Mouse (Mus musculus): Measurements from ENCODE around the gene Mapk10. TPM values are rescaled to one million over a fixed set of nuclear protein-coding genes. Genes with fewer than 3 reads are reported as not detected.
A peak's percentile ranks its signal among the peaks of the same experiment; 100 is the strongest.

Mapk10 gene
- polyA plus RNA-seq, 1 experiment from 2014 or later = 86.2 TPM

- Histone ChIP-seq H3K4me3 (no peak overlapping the region), H3K9ac (no peak overlapping the region), H3K9me3 (no peaks in the 10 kb centered on the region), H3K27ac (replicated peaks) (peak overlapping the region; percentile 58), H3K4me2 (no peak overlapping the region), H3K27me3 (no peaks in the 10 kb centered on the region), H3K36me3 (no peaks in the 10 kb centered on the region), H3K4me1 (replicated peaks) (peaks cover 29% of the 10 kb centered on the region)
- no peak for ATAC-seq (ENCODE audit: low FRiP score, low read depth)
- 61% methylated on average over 7 of the region's 7 CpGs for WGBS
Observed at GRCm38 (mm10) chr5:103022504-103023172, 188.5 kb downstream of the Mapk10 start.

- Histone ChIP-seq H3K27me3 (no peaks in the 10 kb centered on the region), H3K36me3 (no peaks in the 10 kb centered on the region), H3K4me1 (replicated peaks) (peaks cover 29% of the 10 kb centered on the region), H3K4me2 (no peak overlapping the region), H3K9ac (no peak overlapping the region), H3K27ac (replicated peaks) (peak overlapping the region; percentile 58), H3K4me3 (no peak overlapping the region), H3K9me3 (no peaks in the 10 kb centered on the region)
- ATAC-seq (ENCODE audit: low FRiP score, low read depth) = peak; percentile 65; the same call in 1 of the 2 replicates
- 52% methylated on average over 8 of the region's 8 CpGs for WGBS
Observed at GRCm38 (mm10) chr5:103021479-103021878, 189.7 kb downstream of the Mapk10 start.

- Histone ChIP-seq H3K4me3 (no peak overlapping the region), H3K9me3 (no peaks in the 10 kb centered on the region), H3K9ac (no peak overlapping the region), H3K4me2 (no peak overlapping the region), H3K27ac (replicated peaks) (no peak overlapping the region), H3K27me3 (no peaks in the 10 kb centered on the region), H3K36me3 (no peaks in the 10 kb centered on the region), H3K4me1 (replicated peaks) (peaks cover 29% of the 10 kb centered on the region)
- peak; percentile 53; the same call in 1 of the 2 replicates for ATAC-seq (ENCODE audit: low FRiP score, low read depth)
- 15% methylated on average over 3 of the region's 3 CpGs for WGBS
Observed at GRCm38 (mm10) chr5:103020954-103021353, 190.2 kb downstream of the Mapk10 start.

GRCm38 (mm10) chr5:103020127-103020526 lies 191.0 kb downstream of the Mapk10 start:
- Histone ChIP-seq H3K4me1 (replicated peaks) (peaks cover 29% of the 10 kb centered on the region), H3K27ac (replicated peaks) (no peak overlapping the region), H3K4me3 (no peak overlapping the region), H3K27me3 (no peaks in the 10 kb centered on the region), H3K9ac (no peak overlapping the region), H3K36me3 (no peaks in the 10 kb centered on the region), H3K9me3 (no peaks in the 10 kb centered on the region), H3K4me2 (no peak overlapping the region)
- ATAC-seq (ENCODE audit: low FRiP score, low read depth) = no peak
- 68% methylated on average over 5 of the region's 5 CpGs for WGBS

- no peak overlapping the region for H3K9ac ChIP-seq
- H3K4me2 ChIP-seq = no peak overlapping the region
- ATAC-seq (ENCODE audit: low FRiP score, low read depth) = no peak
- WGBS = 80% methylated on average over 7 of the region's 7 CpGs
- no peak overlapping the region for H3K4me3 ChIP-seq
- H3K36me3 ChIP-seq = no peaks in the 10 kb centered on the region
- no peak overlapping the region for H3K27ac ChIP-seq (replicated peaks)
- no peaks in the 10 kb centered on the region for H3K9me3 ChIP-seq
- peaks cover 27% of the 10 kb centered on the region for H3K4me1 ChIP-seq (replicated peaks)
- H3K27me3 ChIP-seq = no peaks in the 10 kb centered on the region
Observed at GRCm38 (mm10) chr5:103017637-103018036, 193.5 kb downstream of the Mapk10 start.

GRCm38 (mm10) chr5:103014309-103014708 lies 196.8 kb downstream of the Mapk10 start:
- Histone ChIP-seq H3K27ac (replicated peaks) (peak overlapping the region; percentile 31), H3K9me3 (no peaks in the 10 kb centered on the region), H3K27me3 (no peaks in the 10 kb centered on the region), H3K4me2 (no peak overlapping the region), H3K4me1 (replicated peaks) (peaks cover 10% of the 10 kb centered on the region; the same call in 1 of the 2 replicates), H3K36me3 (no peaks in the 10 kb centered on the region), H3K4me3 (no peak overlapping the region), H3K9ac (no peak overlapping the region)
- ATAC-seq (ENCODE audit: low FRiP score, low read depth) = peak; percentile 20; the same call in 1 of the 2 replicates
- 65% methylated on average over 4 of the region's 4 CpGs for WGBS

GRCm38 (mm10) chr5:103008894-103009293 lies 202.2 kb downstream of the Mapk10 start:
- H3K4me1 ChIP-seq (replicated peaks) = no peaks in the 10 kb centered on the region
- ATAC-seq (ENCODE audit: low FRiP score, low read depth) = no peak
- H3K9ac ChIP-seq = no peak overlapping the region

GRCm38 (mm10) chr5:103002116-103002515 lies 209.0 kb downstream of the Mapk10 start:
- no peak for ATAC-seq (ENCODE audit: low FRiP score, low read depth)

More at GRCm38 (mm10) chr5:103008894-103009293, 202.2 kb downstream of the Mapk10 start:
- 0 out of 2 replicates have a peak overlapping the region, but pooled peaks have one; percentile 34 for H3K27ac ChIP-seq (replicated peaks)
- H3K27me3 ChIP-seq = no peaks in the 10 kb centered on the region
- H3K4me2 ChIP-seq = no peak overlapping the region
- 63% methylated on average over 4 of the region's 4 CpGs for WGBS
- H3K36me3 ChIP-seq = no peaks in the 10 kb centered on the region
- no peaks in the 10 kb centered on the region for H3K9me3 ChIP-seq
- H3K4me3 ChIP-seq = no peak overlapping the region

GRCm38 (mm10) chr5:103000572-103000971 lies 210.6 kb downstream of the Mapk10 start:
- 84% methylated on average over 6 of the region's 6 CpGs for WGBS
- H3K4me1 ChIP-seq (replicated peaks) = no peaks in the 10 kb centered on the region

More at GRCm38 (mm10) chr5:103002116-103002515, 209.0 kb downstream of the Mapk10 start:
- Histone ChIP-seq H3K9me3 (no peaks in the 10 kb centered on the region), H3K27ac (replicated peaks) (no peak overlapping the region), H3K9ac (no peak overlapping the region), H3K36me3 (no peaks in the 10 kb centered on the region), H3K4me2 (no peak overlapping the region), H3K4me1 (replicated peaks) (no peaks in the 10 kb centered on the region), H3K4me3 (no peak overlapping the region), H3K27me3 (no peaks in the 10 kb centered on the region)
- WGBS = 62% methylated on average over 7 of the region's 7 CpGs

GRCm38 (mm10) chr5:102998524-102998923 lies 212.6 kb downstream of the Mapk10 start:
- Histone ChIP-seq H3K27ac (replicated peaks) (no peak overlapping the region), H3K4me2 (no peak overlapping the region), H3K9me3 (no peaks in the 10 kb centered on the region), H3K9ac (no peak overlapping the region), H3K27me3 (no peaks in the 10 kb centered on the region), H3K36me3 (no peaks in the 10 kb centered on the region), H3K4me1 (replicated peaks) (no peaks in the 10 kb centered on the region), H3K4me3 (no peak overlapping the region)
- WGBS = 74% methylated on average over 7 of the region's 7 CpGs
- ATAC-seq (ENCODE audit: low FRiP score, low read depth) = no peak

More at GRCm38 (mm10) chr5:103000572-103000971, 210.6 kb downstream of the Mapk10 start:
- H3K27ac ChIP-seq (replicated peaks) = no peak overlapping the region
- no peak overlapping the region for H3K9ac ChIP-seq
- no peaks in the 10 kb centered on the region for H3K9me3 ChIP-seq
- H3K27me3 ChIP-seq = no peaks in the 10 kb centered on the region
- no peak overlapping the region for H3K4me2 ChIP-seq
- H3K4me3 ChIP-seq = no peak overlapping the region
- ATAC-seq (ENCODE audit: low FRiP score, low read depth) = no peak
- no peaks in the 10 kb centered on the region for H3K36me3 ChIP-seq

GRCm38 (mm10) chr5:102997907-102998306 lies 213.2 kb downstream of the Mapk10 start:
- no peak overlapping the region for H3K4me3 ChIP-seq
- H3K4me2 ChIP-seq = no peak overlapping the region
- no peak overlapping the region for H3K9ac ChIP-seq
- 90% methylated on average over 11 of the region's 11 CpGs for WGBS
- no peaks in the 10 kb centered on the region for H3K4me1 ChIP-seq (replicated peaks)
- H3K27ac ChIP-seq (replicated peaks) = no peak overlapping the region
- H3K27me3 ChIP-seq = no peaks in the 10 kb centered on the region
- no peak for ATAC-seq (ENCODE audit: low FRiP score, low read depth)
- H3K9me3 ChIP-seq = no peaks in the 10 kb centered on the region
- H3K36me3 ChIP-seq = no peaks in the 10 kb centered on the region

- WGBS = 90% methylated on average over 7 of the region's 7 CpGs
- H3K9me3 ChIP-seq = no peaks in the 10 kb centered on the region
- no peak overlapping the region for H3K4me2 ChIP-seq
- no peak overlapping the region for H3K27ac ChIP-seq (replicated peaks)
- ATAC-seq (ENCODE audit: low FRiP score, low read depth) = no peak
- no peaks in the 10 kb centered on the region for H3K4me1 ChIP-seq (replicated peaks)
- H3K27me3 ChIP-seq = no peaks in the 10 kb centered on the region
- H3K9ac ChIP-seq = no peak overlapping the region
- H3K36me3 ChIP-seq = no peaks in the 10 kb centered on the region
- H3K4me3 ChIP-seq = no peak overlapping the region
Observed at GRCm38 (mm10) chr5:102996331-102996730, 214.8 kb downstream of the Mapk10 start.

GRCm38 (mm10) chr5:102995928-102996327 lies 215.2 kb downstream of the Mapk10 start:
- no peaks in the 10 kb centered on the region for H3K9me3 ChIP-seq
- no peak overlapping the region for H3K4me2 ChIP-seq
- H3K4me3 ChIP-seq = no peak overlapping the region
- no peaks in the 10 kb centered on the region for H3K4me1 ChIP-seq (replicated peaks)
- H3K27me3 ChIP-seq = no peaks in the 10 kb centered on the region
- H3K27ac ChIP-seq (replicated peaks) = no peak overlapping the region
- no peaks in the 10 kb centered on the region for H3K36me3 ChIP-seq
- no peak for ATAC-seq (ENCODE audit: low FRiP score, low read depth)
- H3K9ac ChIP-seq = no peak overlapping the region
